Mouse (Mus musculus) C2C12 (cell line): ENCODE results near the gene Lgi1.

Experiments
- CTCF ChIP-seq: IDR thresholded peaks from one replicate; pipeline ENCODE4 v1.5.1; 2011; ENCODE audit not compliant: control insufficient read depth, insufficient read depth, insufficient read length
- MYOG ChIP-seq: IDR thresholded peaks from one replicate; pipeline ENCODE4 v1.6.1; 2011; ENCODE audit not compliant: control insufficient read depth, insufficient read length; ENCODE audit errors: extremely low read depth
- USF1 ChIP-seq: IDR thresholded peaks from one replicate; pipeline ENCODE4 v1.6.1; 2011; ENCODE audit warnings: low read depth, mild to moderate bottlenecking, control low read depth, moderate library complexity

DNA sequence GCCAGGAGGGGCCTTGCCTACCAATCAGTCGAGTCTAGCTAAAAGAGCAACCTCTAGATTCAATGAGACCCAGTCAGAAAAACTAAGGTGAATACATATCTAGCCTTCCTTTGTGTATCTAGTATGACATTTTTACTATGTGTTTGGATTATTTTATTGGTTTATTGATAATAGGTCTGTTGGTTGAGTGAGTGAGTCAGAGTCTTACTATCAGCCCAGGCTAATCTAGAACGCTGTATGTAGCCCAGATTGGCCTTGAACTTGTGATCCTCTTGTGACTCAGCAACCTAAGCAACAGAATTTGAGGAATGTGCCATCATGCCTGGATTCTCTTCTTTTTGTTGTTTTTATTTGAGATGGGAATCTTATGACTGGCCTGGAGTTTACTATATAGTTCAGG is 86.9 kb downstream of the Lgi1 start:
- TF ChIP-seq CTCF (no peak), USF1 (no peak), MYOG (no peak)
